Mouse (Mus musculus): ENCODE measurements around the gene Apex1.
A peak's percentile ranks its signal among the peaks of the same experiment; 100 is the strongest.
"Not testable (repeated sequence)": the region's sequence is repeated elsewhere in the genome, so short reads cannot be mapped to it uniquely, and the experiment has no call there.

Apex1 gene

GRCm38 (mm10) chr14:50927366-50927765 is 2.6 kb downstream of the Apex1 start:
- no peak for DNase-seq (ENCODE audit: low spot score)

DNA sequence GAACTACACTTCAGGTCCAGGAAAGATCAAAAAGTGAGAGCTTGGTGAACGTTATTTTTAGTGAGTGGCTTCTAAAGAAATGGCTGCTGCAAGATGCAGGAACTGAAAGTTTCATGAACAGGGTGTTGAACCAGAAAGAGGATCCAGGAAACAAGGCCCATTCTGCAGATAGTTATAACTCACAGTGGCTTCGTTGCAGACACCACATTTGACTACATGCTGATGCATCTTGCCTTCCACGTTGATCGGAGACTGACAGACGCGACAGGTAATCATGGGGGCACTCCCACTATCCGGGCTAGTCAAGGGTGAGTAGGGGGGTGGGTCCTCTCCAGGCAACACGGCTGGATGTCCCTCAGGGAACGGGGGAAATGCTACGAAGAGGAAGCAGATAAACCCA is 5.2 kb downstream of the Apex1 start:
- DNase-seq (ENCODE audit: low spot score) = no peak

DNA sequence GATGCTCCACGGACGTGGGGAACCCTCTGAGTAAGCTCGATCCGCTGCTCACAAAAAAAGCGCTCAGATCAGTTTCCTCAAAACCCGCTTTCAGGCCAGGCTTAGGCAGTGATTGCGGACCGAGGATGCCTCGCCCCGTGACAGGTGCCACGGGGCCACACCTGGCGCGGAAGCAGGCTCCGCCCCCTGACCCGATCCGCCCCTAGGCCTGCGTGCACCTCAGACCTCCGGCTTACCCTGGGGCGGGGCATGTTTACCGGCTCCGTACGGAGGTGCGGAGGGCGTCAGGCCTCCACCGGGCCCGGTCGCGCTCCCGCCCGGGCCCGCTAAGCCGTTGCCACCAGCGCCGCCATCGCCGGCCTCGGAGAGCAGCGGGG is 5.6 kb downstream of the Apex1 start:
- no peak for DNase-seq (ENCODE audit: low spot score)

- DNase-seq (ENCODE audit: low spot score) = peak; percentile 99
Observed at GRCm38 (mm10) chr14:50930754-50931492, 6.2 kb downstream of the Apex1 start, which contains the start of the genes Pip4p1 and Pnp. TSS of gene Pip4p1 (minus strand) at chr14:50930856. TSS of gene Pnp (plus strand) at chr14:50931082.

DNA sequence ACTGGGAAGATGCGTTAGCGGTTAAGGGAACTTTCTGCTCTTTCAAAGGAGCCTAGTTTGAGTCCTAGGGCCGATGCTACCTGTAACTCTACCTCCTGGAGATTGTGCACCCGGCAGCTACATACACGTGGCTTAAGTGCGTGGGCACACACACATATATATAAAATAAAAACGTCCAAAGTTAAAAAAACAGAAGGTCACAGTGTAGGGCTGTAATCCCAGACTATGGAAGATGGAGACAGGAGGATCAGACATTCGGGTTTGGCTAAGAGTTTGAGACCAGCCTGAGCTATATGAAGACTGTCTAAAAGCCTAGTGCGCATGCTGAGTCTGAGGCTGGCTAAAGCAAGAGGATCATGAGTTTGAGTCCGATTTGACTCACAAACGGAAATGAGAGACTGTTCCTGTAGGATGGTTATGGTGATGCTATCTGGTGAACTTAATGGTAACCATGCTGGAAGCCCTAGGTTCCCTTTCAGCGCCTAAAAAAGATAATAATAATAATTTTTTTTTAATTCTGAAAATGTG is 6.8 kb downstream of the Apex1 start:
- no peak for DNase-seq (ENCODE audit: low spot score)

DNA sequence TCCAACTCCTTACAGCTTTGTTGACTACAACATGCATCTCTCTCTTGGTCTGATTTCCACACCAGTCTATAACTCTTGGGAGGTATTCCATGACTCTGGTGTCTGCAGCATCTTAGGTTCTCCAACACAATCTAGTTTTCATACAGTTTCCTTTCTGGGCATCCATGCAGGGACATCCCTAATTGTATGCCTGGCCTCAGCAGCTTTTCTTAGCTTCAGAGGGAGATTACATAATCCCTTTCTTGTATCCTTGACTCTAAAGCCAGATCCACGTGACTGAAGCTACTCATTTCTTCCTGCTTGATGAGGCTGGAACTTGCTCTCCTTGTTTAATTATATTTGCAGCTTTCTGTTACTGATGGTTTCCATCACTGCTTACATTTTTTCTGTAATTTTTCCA is 11.9 kb downstream of the Apex1 start:
- DNase-seq (ENCODE audit: low spot score) = no peak

DNA sequence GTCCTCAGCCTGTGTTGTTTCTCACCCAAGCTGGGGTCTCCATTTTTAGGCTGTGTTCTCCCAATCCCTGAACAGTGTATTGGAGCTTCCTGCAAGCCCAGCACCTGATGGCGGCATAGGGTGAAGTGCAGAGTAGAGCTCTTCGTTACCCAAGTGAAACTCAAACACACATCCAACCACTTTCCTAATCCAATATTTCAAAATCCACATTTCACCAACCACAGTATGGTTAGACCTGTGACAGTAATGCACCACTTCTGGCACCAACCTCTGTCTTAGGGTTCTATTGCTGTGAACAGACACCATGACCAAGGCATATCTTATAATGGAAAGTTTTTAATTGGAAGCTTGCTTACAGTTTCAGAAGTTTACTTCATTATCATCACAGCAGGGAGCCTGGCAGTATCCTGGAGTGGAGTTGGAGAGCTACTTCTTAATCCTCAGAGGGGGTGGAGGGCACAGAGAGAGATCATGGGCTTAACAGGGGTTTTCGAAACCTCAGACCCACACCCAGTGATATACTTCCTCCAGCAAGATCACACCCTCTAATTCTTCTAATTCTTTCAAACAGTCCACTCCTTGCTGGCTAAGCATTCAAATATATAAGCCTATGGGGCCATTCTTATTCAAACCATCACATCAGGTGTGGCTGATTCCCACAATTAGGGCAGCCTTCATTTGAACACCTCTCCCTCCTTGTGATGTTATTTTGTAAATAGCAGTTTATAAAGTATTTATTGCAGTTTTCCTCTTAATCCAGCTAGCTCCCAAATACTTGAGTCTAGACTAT is 13.5 kb downstream of the Apex1 start:
- no peak for DNase-seq (ENCODE audit: low spot score)

DNA sequence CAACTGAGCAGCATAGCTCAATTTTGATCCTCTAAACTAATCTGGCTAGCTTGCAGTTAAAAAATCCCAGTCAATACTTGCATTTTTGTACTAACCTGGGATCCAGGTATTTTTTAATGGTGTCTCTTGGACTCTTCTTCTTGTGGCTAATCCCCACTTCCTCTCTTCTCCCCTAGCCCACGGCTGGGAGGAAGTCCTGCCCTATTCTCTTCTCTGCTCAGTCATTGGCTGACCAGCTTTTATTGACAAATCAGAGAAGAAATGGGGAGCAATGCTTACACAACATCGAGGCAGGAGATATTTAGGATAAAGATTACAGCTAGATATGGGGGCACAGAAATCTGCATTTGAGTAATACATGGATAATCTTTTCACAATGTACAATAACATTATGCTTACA is 14.2 kb downstream of the Apex1 start:
- DNase-seq (ENCODE audit: low spot score) = no peak

GRCm38 (mm10) chr14:50943932-50944667 is 19.3 kb downstream of the Apex1 start, which contains the start of gene Gm49342:
TSS of gene Gm49342 (plus strand) at chr14:50944517.
- DNase-seq (ENCODE audit: low spot score) = peak; percentile 91

DNA sequence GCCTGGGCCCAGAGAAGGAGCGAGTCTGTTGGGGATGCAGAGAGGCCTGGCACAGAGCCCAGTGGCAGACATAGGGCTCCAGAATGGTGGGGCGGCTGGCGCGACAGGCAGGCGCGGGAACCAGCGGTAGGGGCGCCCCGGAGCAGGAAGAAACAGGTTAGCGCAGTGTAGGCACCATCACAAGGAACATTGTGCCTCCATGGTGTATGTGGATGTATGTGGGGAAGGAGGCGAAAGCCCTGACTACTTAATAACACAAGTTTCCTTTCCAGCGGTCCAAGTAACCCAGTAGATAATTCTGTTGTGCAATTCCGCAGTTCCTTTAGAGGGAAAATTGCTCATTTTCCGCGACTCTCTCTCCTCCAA is 19.9 kb downstream of the Apex1 start:
- DNase-seq (ENCODE audit: low spot score) = not testable (repeated sequence)

- not testable (repeated sequence) for DNase-seq (ENCODE audit: low spot score)
Observed at GRCm38 (mm10) chr14:50945081-50945480, 20.3 kb downstream of the Apex1 start.

GRCm38 (mm10) chr14:50945526-50945925 is 20.8 kb downstream of the Apex1 start:
- DNase-seq (ENCODE audit: low spot score) = not testable (repeated sequence)

- DNase-seq (ENCODE audit: low spot score) = no peak
Observed at GRCm38 (mm10) chr14:50955487-50955886, 30.7 kb downstream of the Apex1 start.

- DNase-seq (ENCODE audit: low spot score) = not testable (repeated sequence)
Observed at GRCm38 (mm10) chr14:50955942-50956508, 31.3 kb downstream of the Apex1 start, which contains the start of gene Pnp2. TSS of gene Pnp2 (plus strand) at chr14:50955992.

DNA sequence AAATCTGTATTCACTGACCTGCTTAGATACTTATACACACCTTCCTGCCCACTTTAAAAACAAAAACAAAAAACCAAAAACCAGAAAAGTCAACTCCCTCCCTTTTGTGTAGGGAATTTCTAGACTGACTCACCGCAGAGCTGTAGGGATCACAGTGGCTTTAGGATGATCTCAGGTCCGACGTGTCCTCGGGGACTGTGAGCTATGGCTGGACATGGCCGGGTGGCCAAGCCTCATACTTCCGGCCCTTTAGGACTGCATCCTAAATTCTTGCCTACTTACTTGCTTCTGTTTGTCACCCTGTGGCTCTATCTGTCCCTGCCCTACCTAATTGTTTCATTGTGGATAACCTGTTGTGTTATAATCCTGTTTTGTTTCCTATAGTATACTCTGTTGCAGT is 32.0 kb downstream of the Apex1 start:
- not testable (repeated sequence) for DNase-seq (ENCODE audit: low spot score)

GRCm38 (mm10) chr14:50957146-50957545 is 32.4 kb downstream of the Apex1 start:
- not testable (repeated sequence) for DNase-seq (ENCODE audit: low spot score)

GRCm38 (mm10) chr14:50958289-50958995 is 33.7 kb downstream of the Apex1 start:
- not testable (repeated sequence) for DNase-seq (ENCODE audit: low spot score)

- no peak for DNase-seq (ENCODE audit: low spot score)
Observed at GRCm38 (mm10) chr14:50968216-50968980, 43.6 kb downstream of the Apex1 start.

- no peak for DNase-seq (ENCODE audit: low spot score)
Observed at GRCm38 (mm10) chr14:50969041-50969440, 44.3 kb downstream of the Apex1 start.
